Mouse (Mus musculus) cerebellum, adult 11-12 months (tissue): ENCODE results near the gene Tex44.

ENCODE experiments used
- DNase-seq: peaks from one replicate; pipeline ENCODE4 v3.0.0; 2022

The Tex44 gene

GRCm38 (mm10) chr1:86426128-86426527, at the start of gene Tex44, which contains the start of gene Nmur1:
Gene Tex44, plus strand, starts transcription at chr1:86426329.
Gene Nmur1, minus strand, starts transcription at chr1:86426228.
- no peak for DNase-seq

GRCm38 (mm10) chr1:86376354-86376753, 49.8 kb upstream of the Tex44 start:
- DNase-seq = no peak

- DNase-seq = no peak
Observed at GRCm38 (mm10) chr1:86378662-86379061, 47.5 kb upstream of the Tex44 start.

- no peak for DNase-seq
Observed at GRCm38 (mm10) chr1:86379161-86379569, 47.0 kb upstream of the Tex44 start.

- peak; percentile 40 for DNase-seq
Observed at GRCm38 (mm10) chr1:86381027-86381426, 45.1 kb upstream of the Tex44 start.

GRCm38 (mm10) chr1:86389230-86389629, 36.9 kb upstream of the Tex44 start:
- peak; percentile 43 for DNase-seq

- DNase-seq = peak; percentile 35
Observed at GRCm38 (mm10) chr1:86391425-86391824, 34.7 kb upstream of the Tex44 start.

GRCm38 (mm10) chr1:86393219-86393618, 32.9 kb upstream of the Tex44 start:
- DNase-seq = no peak

GRCm38 (mm10) chr1:86394246-86394645, 31.9 kb upstream of the Tex44 start:
- no peak for DNase-seq

GRCm38 (mm10) chr1:86395897-86396296, 30.2 kb upstream of the Tex44 start:
- no peak for DNase-seq

GRCm38 (mm10) chr1:86397621-86398020, 28.5 kb upstream of the Tex44 start:
- no peak for DNase-seq

GRCm38 (mm10) chr1:86398222-86398621, 27.9 kb upstream of the Tex44 start:
- DNase-seq = no peak

- DNase-seq = no peak
Observed at GRCm38 (mm10) chr1:86399322-86399721, 26.8 kb upstream of the Tex44 start.

- DNase-seq = no peak
Observed at GRCm38 (mm10) chr1:86400096-86400754, 25.9 kb upstream of the Tex44 start.

- DNase-seq = no peak
Observed at GRCm38 (mm10) chr1:86404834-86405233, 21.3 kb upstream of the Tex44 start.

GRCm38 (mm10) chr1:86406313-86406712, 19.8 kb upstream of the Tex44 start:
- no peak for DNase-seq

GRCm38 (mm10) chr1:86406914-86407313, 19.2 kb upstream of the Tex44 start:
- DNase-seq = no peak

- DNase-seq = no peak
Observed at GRCm38 (mm10) chr1:86408515-86408914, 17.6 kb upstream of the Tex44 start.

GRCm38 (mm10) chr1:86409476-86409875, 16.7 kb upstream of the Tex44 start:
- no peak for DNase-seq

- DNase-seq = no peak
Observed at GRCm38 (mm10) chr1:86414715-86415114, 11.4 kb upstream of the Tex44 start.

- no peak for DNase-seq
Observed at GRCm38 (mm10) chr1:86415144-86415543, 11.0 kb upstream of the Tex44 start.

GRCm38 (mm10) chr1:86415612-86416184, 10.4 kb upstream of the Tex44 start:
- no peak for DNase-seq

- no peak for DNase-seq
Observed at GRCm38 (mm10) chr1:86416321-86416720, 9.8 kb upstream of the Tex44 start.

- no peak for DNase-seq
Observed at GRCm38 (mm10) chr1:86421007-86421406, 5.1 kb upstream of the Tex44 start.

- no peak for DNase-seq
Observed at GRCm38 (mm10) chr1:86423879-86424278, 2.2 kb upstream of the Tex44 start.
